Mouse (Mus musculus): Measurements from ENCODE around the gene Acox2. TPM values are rescaled to one million over a fixed set of nuclear protein-coding genes. Genes with fewer than 3 reads are reported as not detected.
"Not testable (repeated sequence)": the region's sequence is repeated elsewhere in the genome, so short reads cannot be mapped to it uniquely, and the experiment has no call there.

Acox2 gene
- polyA plus RNA-seq, 1 experiment: not detected

GRCm38 (mm10) chr14:8300281-8300680 is 41.1 kb upstream of the Acox2 start:
- H3K79me2 ChIP-seq (ENCODE audit: control insufficient read depth, insufficient read depth): no peaks in the 10 kb centered on the region
- H3ac ChIP-seq (ENCODE audit: control insufficient read depth, insufficient read length, low read depth): no peak overlapping the region
- H3K79me3 ChIP-seq (ENCODE audit: low read depth): no peaks in the 10 kb centered on the region
- no peaks in the 10 kb centered on the region for H3K27me3 ChIP-seq (ENCODE audit: control insufficient read depth, insufficient read depth, insufficient read length)
- H3K36me3 ChIP-seq (ENCODE audit: control insufficient read depth, insufficient read depth): no peaks in the 10 kb centered on the region
- H3K4me3 ChIP-seq (ENCODE audit: insufficient read depth, poor library complexity, severe bottlenecking): no peak overlapping the region
- TF ChIP-seq CTCF (IDR thresholded peaks at IDR 0.05; ENCODE audit: control insufficient read depth, insufficient read depth, insufficient read length): peak; percentile 69
- TF ChIP-seq FOSL1 (IDR thresholded peaks at IDR 0.05; ENCODE audit: insufficient read depth, low read length, poor library complexity, severe bottlenecking): no peak
- TF ChIP-seq MYOG (IDR thresholded peaks at IDR 0.05; ENCODE audit: control insufficient read depth, extremely low read depth, insufficient read length): no peak
- TF ChIP-seq USF1 (IDR thresholded peaks at IDR 0.05; ENCODE audit: low read depth): no peak
- peak; percentile 7 for TF ChIP-seq MYOD1 (IDR thresholded peaks at IDR 0.05; ENCODE audit: control insufficient read depth, insufficient read length, low read depth)
- TF ChIP-seq MAX (IDR thresholded peaks at IDR 0.05): no peak
- TF ChIP-seq CEBPB (IDR thresholded peaks at IDR 0.05; ENCODE audit: low read depth): no peak

DNA sequence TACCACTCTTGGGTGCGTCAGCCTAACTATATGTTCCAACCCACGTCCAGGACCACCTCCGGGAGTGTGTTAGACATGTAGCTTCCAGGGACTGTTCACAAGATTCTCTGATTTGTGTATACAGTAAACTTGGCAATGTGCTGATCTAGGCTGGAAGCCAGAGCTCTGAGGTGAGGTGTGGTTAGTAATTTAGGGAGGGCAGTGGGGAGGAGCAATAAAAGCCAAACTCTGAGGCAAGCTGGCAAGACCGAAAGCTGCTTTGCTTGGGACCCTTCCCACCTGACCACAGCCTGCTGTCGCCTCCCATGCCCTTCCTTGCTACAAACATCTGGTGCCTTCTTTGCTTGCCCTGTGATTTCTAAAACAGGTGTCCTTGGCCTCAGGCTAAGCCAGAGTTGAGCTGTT is 38.7 kb upstream of the Acox2 start:
- Histone ChIP-seq H3K79me3 (ENCODE audit: low read depth) (no peaks in the 10 kb centered on the region), H3K4me3 (ENCODE audit: insufficient read depth, poor library complexity, severe bottlenecking) (no peak overlapping the region), H3K36me3 (ENCODE audit: control insufficient read depth, insufficient read depth) (no peaks in the 10 kb centered on the region), H3K79me2 (ENCODE audit: control insufficient read depth, insufficient read depth) (no peaks in the 10 kb centered on the region), H3K27me3 (ENCODE audit: control insufficient read depth, insufficient read depth, insufficient read length) (no peaks in the 10 kb centered on the region), H3ac (ENCODE audit: control insufficient read depth, insufficient read length, low read depth) (no peak overlapping the region)
- TF ChIP-seq USF1 (IDR thresholded peaks at IDR 0.05; ENCODE audit: low read depth) (no peak), CTCF (IDR thresholded peaks at IDR 0.05; ENCODE audit: control insufficient read depth, insufficient read depth, insufficient read length) (no peak), MYOG (IDR thresholded peaks at IDR 0.05; ENCODE audit: control insufficient read depth, extremely low read depth, insufficient read length) (no peak), FOSL1 (IDR thresholded peaks at IDR 0.05; ENCODE audit: insufficient read depth, low read length, poor library complexity, severe bottlenecking) (no peak), MAX (IDR thresholded peaks at IDR 0.05) (no peak), MYOD1 (IDR thresholded peaks at IDR 0.05; ENCODE audit: control insufficient read depth, insufficient read length, low read depth) (no peak), CEBPB (IDR thresholded peaks at IDR 0.05; ENCODE audit: low read depth) (no peak)

DNA sequence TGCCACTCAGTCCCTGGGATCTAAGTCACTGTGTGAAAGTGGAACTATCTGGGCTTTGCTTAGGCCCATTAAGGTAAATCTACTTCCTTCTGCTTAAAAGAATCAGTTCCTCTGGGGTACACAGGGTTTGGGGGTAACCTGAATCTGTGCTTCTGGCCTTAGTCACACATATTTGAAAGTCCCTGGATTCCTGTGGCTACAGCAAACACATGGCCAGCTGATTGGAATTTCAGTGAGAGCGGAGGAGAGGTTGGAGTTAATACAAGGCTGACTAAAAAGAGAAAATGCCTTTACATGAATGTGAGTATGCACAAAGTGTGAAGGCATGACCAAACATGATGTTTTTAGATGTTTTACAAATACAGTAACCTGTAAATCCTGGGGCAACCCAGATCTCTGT is 35.1 kb upstream of the Acox2 start:
- Histone ChIP-seq H3ac (ENCODE audit: control insufficient read depth, insufficient read length, low read depth) (no peak overlapping the region), H3K27me3 (ENCODE audit: control insufficient read depth, insufficient read depth, insufficient read length) (no peaks in the 10 kb centered on the region), H3K4me3 (ENCODE audit: insufficient read depth, poor library complexity, severe bottlenecking) (no peak overlapping the region), H3K79me3 (ENCODE audit: low read depth) (no peaks in the 10 kb centered on the region), H3K79me2 (ENCODE audit: control insufficient read depth, insufficient read depth) (no peaks in the 10 kb centered on the region), H3K36me3 (ENCODE audit: control insufficient read depth, insufficient read depth) (no peaks in the 10 kb centered on the region)
- TF ChIP-seq MAX (IDR thresholded peaks at IDR 0.05) (peak; percentile 61), CEBPB (IDR thresholded peaks at IDR 0.05; ENCODE audit: low read depth) (no peak), MYOD1 (IDR thresholded peaks at IDR 0.05; ENCODE audit: control insufficient read depth, insufficient read length, low read depth) (no peak), MYOG (IDR thresholded peaks at IDR 0.05; ENCODE audit: control insufficient read depth, extremely low read depth, insufficient read length) (no peak), FOSL1 (IDR thresholded peaks at IDR 0.05; ENCODE audit: insufficient read depth, low read length, poor library complexity, severe bottlenecking) (no peak), USF1 (IDR thresholded peaks at IDR 0.05; ENCODE audit: low read depth) (peak; percentile 15), CTCF (IDR thresholded peaks at IDR 0.05; ENCODE audit: control insufficient read depth, insufficient read depth, insufficient read length) (no peak)

GRCm38 (mm10) chr14:8286595-8286994 is 27.4 kb upstream of the Acox2 start:
- not testable (repeated sequence) for H3K79me3 ChIP-seq (ENCODE audit: low read depth); H3K36me3 ChIP-seq (ENCODE audit: control insufficient read depth, insufficient read depth)

DNA sequence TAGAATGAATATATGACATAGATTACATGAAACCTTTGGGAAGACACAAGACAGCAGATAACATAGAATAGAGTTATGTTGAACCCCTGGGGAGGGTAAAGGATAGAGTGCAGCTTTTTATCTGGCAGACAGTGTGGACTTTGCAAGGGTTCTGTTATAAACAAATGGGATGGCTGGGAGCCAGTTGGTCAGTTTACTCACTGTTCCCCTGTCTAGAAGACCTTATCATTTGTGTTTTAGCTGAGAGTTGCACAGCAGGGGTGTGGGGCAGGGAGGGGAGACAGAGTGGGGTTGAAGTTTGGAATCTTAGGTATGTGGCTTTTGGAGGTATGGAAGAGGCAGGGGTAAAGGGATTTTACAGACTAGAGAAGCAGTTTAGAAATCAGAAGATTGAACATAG is 24.6 kb upstream of the Acox2 start:
- Histone ChIP-seq H3K27me3 (ENCODE audit: control insufficient read depth, insufficient read depth, insufficient read length) (no peaks in the 10 kb centered on the region), H3K79me3 (ENCODE audit: low read depth) (no peaks in the 10 kb centered on the region), H3ac (ENCODE audit: control insufficient read depth, insufficient read length, low read depth) (no peak overlapping the region), H3K79me2 (ENCODE audit: control insufficient read depth, insufficient read depth) (no peaks in the 10 kb centered on the region), H3K4me3 (ENCODE audit: insufficient read depth, poor library complexity, severe bottlenecking) (no peak overlapping the region), H3K36me3 (ENCODE audit: control insufficient read depth, insufficient read depth) (no peaks in the 10 kb centered on the region)
- no peak for TF ChIP-seq MAX (IDR thresholded peaks at IDR 0.05)
- TF ChIP-seq USF1 (IDR thresholded peaks at IDR 0.05; ENCODE audit: low read depth): no peak
- TF ChIP-seq CEBPB (IDR thresholded peaks at IDR 0.05; ENCODE audit: low read depth): no peak

More at GRCm38 (mm10) chr14:8286595-8286994, 27.4 kb upstream of the Acox2 start:
- not testable (repeated sequence) for H3K4me3 ChIP-seq (ENCODE audit: insufficient read depth, poor library complexity, severe bottlenecking); H3K27me3 ChIP-seq (ENCODE audit: control insufficient read depth, insufficient read depth, insufficient read length); H3ac ChIP-seq (ENCODE audit: control insufficient read depth, insufficient read length, low read depth); H3K79me2 ChIP-seq (ENCODE audit: control insufficient read depth, insufficient read depth)

- not testable (repeated sequence) for H3ac ChIP-seq (ENCODE audit: control insufficient read depth, insufficient read length, low read depth); H3K36me3 ChIP-seq (ENCODE audit: control insufficient read depth, insufficient read depth); H3K27me3 ChIP-seq (ENCODE audit: control insufficient read depth, insufficient read depth, insufficient read length); H3K79me2 ChIP-seq (ENCODE audit: control insufficient read depth, insufficient read depth); H3K79me3 ChIP-seq (ENCODE audit: low read depth); H3K4me3 ChIP-seq (ENCODE audit: insufficient read depth, poor library complexity, severe bottlenecking)
These were observed 12.1 kb upstream of the Acox2 start for GRCm38 (mm10) chr14:8271281-8271680.

DNA sequence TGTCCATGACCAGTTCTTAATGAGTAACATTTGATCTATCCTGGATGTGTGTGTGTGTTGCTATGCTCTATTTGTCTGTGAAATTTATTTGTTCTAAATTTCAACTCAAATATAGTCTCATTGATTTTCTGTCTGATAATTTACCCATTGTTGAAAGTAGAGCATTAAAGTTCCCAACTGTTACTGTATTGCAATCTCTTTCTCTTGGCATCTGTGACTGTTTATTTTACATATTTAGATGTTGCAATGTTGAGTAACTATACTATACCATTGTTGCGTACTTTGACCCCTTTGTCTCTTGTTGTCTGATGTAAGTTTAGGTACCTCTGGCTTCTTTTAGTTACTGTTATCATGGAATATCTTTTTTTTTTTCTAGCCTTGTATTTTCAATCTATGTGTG is 5.2 kb upstream of the Acox2 start:
- TF ChIP-seq MAX (IDR thresholded peaks at IDR 0.05) (no peak), CTCF (IDR thresholded peaks at IDR 0.05; ENCODE audit: control insufficient read depth, insufficient read depth, insufficient read length) (no peak), MYOG (IDR thresholded peaks at IDR 0.05; ENCODE audit: control insufficient read depth, extremely low read depth, insufficient read length) (no peak), FOSL1 (IDR thresholded peaks at IDR 0.05; ENCODE audit: insufficient read depth, low read length, poor library complexity, severe bottlenecking) (no peak), CEBPB (IDR thresholded peaks at IDR 0.05; ENCODE audit: low read depth) (no peak), USF1 (IDR thresholded peaks at IDR 0.05; ENCODE audit: low read depth) (no peak), MYOD1 (IDR thresholded peaks at IDR 0.05; ENCODE audit: control insufficient read depth, insufficient read length, low read depth) (no peak)
- Histone ChIP-seq H3K36me3 (ENCODE audit: control insufficient read depth, insufficient read depth) (no peaks in the 10 kb centered on the region), H3K79me2 (ENCODE audit: control insufficient read depth, insufficient read depth) (no peaks in the 10 kb centered on the region), H3ac (ENCODE audit: control insufficient read depth, insufficient read length, low read depth) (no peak overlapping the region), H3K4me3 (ENCODE audit: insufficient read depth, poor library complexity, severe bottlenecking) (no peak overlapping the region), H3K27me3 (ENCODE audit: control insufficient read depth, insufficient read depth, insufficient read length) (no peaks in the 10 kb centered on the region), H3K79me3 (ENCODE audit: low read depth) (no peaks in the 10 kb centered on the region)
